Mouse (Mus musculus): ENCODE data around the gene Hrk.

Hrk gene

DNA sequence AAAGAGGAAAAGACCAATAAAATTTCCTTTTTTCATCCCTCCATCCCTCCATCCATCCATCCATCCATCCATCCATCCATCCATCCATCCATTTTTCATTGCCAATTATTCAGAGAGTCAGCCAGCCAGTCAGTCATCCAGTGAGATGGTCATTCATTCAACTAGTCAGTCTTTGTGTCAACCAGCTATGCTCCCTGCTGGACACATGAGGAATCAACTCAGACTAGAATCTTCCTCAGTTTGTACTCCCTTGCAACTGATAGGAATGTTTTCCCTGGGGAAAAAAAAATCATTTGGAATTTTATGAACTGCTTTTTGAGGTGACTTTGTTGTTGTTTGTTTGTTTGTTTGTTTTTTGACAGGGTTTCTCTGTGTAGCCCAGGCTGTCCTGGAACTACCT lies 1.0 kb downstream of the Hrk start:
- DNase-seq (ENCODE audit: low spot score): no peak

DNA sequence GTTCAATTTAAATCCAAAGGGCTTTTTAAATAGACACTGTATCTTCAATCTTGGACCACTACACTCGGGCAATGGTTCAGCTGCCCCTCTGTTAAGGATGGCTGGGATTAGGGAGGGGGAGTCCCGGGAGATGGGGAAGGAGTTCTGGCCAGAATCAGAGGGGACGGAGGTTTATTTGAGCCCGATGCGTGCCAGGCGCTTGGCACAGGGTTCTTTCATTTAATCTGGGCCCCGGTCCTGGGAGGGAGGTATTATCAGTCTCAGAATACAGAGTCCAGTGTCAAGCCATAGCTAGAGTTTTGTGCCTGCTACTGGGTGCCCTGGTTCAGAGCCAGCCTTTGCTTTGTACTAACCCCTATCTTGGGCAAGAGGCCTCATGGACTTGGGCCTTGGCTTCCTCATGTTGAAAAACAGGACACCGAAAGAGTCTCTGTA lies 3.1 kb downstream of the Hrk start:
- no peak for DNase-seq (ENCODE audit: low spot score)

DNA sequence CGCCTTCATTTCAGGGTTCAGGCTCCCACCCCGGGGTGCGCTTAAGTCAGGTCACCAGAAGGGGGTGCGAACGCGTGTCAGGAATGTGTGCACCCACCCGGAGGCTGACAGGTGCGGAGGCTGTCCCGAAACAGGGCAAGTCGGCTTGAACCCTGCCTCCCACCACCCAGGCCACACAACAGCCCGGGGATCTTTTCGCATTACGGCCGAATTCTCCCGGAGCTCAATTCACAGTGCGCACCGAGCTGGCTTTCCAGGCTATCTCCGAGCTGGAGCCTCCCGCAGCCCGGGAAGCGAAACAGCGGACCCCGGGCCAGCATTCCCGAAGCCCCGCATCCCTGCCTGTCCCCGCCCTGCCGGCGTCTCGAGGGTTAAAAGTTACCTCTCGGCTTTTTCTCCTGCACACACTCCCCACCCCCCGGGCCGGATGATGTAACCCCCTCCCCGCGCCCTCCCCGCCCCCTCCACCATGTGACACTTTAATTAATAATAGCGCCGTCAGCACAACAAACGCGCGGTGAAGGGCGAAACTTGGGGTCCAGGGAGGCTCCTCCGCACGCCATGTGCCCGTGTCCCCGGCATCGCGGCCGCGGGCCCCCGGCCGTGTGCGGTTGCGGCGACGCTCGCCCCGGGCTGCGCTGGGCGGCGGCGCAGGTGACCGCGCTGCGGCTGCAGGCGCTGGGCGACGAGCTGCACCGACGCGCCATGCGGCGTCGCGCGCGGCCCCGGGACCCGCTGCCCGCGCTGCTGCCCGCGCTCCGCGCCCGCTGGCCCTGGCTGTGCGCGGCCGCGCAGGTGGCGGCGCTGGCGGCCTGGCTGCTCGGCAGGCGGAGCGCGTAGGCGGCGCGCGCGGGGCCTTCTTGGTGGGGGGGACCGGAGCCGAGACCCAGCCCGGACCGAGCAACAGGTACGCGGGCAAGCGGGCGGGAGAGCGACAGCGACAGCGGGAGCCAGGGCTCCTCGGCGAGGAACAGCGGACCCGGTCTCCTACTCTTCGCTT lies 5.1 kb downstream of the Hrk start:
- DNase-seq (ENCODE audit: low spot score): no peak

- DNase-seq (ENCODE audit: low spot score): no peak
Measured at GRCm38 (mm10) chr5:118170888-118171529, 6.6 kb downstream of the Hrk start.

DNA sequence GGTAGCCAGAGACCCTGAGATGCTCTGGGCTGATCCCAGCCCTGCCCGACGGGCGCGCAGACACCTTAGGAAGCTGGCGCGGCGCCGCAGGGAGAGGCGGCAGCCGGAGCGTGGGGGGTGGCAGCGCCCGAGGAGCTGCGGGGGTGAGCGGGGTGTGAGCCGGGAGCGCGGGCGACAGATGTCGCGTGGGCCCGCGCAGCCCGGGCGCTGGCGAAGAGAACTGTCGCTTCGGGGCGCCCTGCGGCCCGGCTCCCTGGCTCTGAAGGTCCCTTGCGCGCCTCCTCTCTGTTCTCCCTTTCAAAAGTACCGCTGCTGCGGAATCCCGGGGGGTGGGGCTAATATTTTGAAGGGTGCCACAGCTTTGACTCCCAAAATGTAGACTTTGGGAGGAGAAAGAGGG lies 7.2 kb downstream of the Hrk start:
- peak; percentile 47 for DNase-seq (ENCODE audit: low spot score)

GRCm38 (mm10) chr5:118172078-118172723 lies 7.8 kb downstream of the Hrk start:
- DNase-seq (ENCODE audit: low spot score): no peak

GRCm38 (mm10) chr5:118174310-118175009 lies 10.0 kb downstream of the Hrk start:
- no peak for DNase-seq (ENCODE audit: low spot score)

DNA sequence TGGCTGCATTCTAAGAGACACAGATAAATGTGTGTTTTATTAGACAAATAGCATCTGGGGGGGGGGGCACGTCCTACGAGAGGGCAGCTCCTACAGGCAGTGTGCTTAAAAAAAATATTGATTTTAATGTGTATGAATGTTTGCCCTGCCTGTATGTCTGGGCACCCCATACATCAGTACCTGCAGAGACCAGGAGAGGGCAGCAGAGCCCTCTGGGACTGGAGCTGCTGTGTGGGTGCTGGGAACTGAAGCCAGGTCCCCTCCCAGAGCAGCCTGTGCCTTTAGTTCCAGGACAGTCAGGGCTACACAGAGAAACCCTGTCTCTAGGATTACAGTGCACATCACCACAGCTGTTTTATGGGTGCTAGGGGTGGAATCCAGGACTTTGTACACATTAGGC lies 10.7 kb downstream of the Hrk start:
- DNase-seq (ENCODE audit: low spot score): no peak

DNA sequence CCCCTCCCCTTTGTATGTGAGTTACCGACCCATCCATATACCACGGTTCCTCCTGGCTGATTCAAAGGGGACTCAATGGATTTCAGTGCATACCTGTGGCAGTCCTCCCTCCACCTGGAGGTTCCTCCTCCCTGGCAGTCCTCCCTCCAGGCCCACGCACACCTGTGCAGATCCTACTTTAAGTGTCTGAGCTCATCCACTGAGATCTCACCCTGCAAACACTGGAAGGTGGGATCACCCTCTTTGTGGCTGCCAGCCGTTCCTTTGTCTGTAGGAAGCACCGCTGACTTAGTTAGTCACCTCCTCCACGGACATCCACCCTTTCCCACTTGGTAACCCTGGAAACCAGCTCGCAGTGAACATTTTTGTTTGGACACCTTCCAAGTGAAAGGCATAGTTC lies 13.2 kb downstream of the Hrk start:
- no peak for DNase-seq (ENCODE audit: low spot score)

GRCm38 (mm10) chr5:118186903-118187633 lies 22.6 kb downstream of the Hrk start:
- DNase-seq (ENCODE audit: low spot score): no peak

- DNase-seq (ENCODE audit: low spot score): no peak
Measured at GRCm38 (mm10) chr5:118188356-118188755, 23.9 kb downstream of the Hrk start.

DNA sequence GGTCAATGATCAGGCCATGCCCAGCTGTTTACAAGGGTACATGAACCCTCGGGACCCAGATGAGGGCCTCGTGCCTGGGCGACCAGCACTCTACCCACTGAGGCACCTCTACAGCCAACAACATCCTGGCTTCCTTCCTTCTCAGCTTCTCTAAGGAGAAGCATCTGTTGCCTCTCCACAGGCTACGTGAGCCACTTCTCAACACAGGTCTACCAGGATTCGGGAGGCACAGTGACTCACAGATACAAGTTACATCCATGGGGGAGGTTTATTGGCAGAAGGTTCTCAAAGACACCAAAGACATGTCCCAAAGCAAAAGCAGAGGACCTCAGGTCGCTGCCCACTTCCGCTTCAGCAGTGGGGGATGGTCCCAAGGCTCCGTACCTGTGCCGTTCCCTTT lies 26.0 kb downstream of the Hrk start:
- no peak for DNase-seq (ENCODE audit: low spot score)

DNA sequence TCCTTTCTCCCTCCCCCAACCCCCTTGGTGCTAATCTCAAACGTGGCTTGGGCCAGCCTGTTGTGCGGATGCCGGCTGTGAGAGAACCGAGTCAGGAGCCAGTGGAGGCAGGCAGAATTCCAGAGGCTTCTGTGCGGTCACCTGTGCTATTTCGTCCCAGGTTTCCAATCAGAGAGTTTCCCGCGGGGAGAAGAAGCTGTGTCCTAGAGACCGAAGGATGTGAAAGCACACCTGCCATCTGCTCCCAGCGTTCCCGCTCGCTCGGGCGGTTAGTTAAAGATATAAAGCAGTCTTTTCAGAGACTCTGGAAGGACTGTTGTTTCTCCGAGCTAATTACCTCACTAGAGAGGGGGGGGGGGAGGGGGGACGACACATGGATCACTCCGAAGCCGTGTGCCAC lies 27.8 kb downstream of the Hrk start:
- DNase-seq (ENCODE audit: low spot score): no peak

- DNase-seq (ENCODE audit: low spot score): no peak
Measured at GRCm38 (mm10) chr5:118197421-118197820, 33.0 kb downstream of the Hrk start.

DNA sequence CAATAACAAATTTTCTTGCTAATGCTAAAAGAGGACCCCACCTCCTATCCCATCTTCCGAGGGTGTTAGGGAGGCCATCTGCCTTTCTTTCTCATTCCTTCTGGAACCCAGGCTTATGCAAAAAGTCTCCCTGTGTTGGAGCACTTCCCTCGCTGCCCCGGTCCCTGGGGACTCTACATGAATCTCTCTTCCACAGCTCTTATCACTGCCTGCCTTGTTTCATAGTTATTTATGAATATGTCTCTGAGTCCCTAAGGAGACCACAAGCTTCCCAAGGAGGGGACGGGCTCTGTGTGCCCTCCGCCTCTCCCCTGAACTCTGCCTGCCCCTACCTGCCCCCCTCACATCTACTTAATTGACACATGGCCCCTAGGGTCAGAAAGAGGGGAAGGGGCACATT lies 35.2 kb downstream of the Hrk start:
- DNase-seq (ENCODE audit: low spot score): no peak

- no peak for DNase-seq (ENCODE audit: low spot score)
Measured at GRCm38 (mm10) chr5:118204675-118205440, 40.4 kb downstream of the Hrk start.

GRCm38 (mm10) chr5:118205852-118206251 lies 41.4 kb downstream of the Hrk start:
- DNase-seq (ENCODE audit: low spot score): no peak

- DNase-seq (ENCODE audit: low spot score): no peak
Measured at GRCm38 (mm10) chr5:118214012-118214411, 49.6 kb downstream of the Hrk start.

GRCm38 (mm10) chr5:118214418-118215154 lies 50.1 kb downstream of the Hrk start:
- DNase-seq (ENCODE audit: low spot score): peak; percentile 77

DNA sequence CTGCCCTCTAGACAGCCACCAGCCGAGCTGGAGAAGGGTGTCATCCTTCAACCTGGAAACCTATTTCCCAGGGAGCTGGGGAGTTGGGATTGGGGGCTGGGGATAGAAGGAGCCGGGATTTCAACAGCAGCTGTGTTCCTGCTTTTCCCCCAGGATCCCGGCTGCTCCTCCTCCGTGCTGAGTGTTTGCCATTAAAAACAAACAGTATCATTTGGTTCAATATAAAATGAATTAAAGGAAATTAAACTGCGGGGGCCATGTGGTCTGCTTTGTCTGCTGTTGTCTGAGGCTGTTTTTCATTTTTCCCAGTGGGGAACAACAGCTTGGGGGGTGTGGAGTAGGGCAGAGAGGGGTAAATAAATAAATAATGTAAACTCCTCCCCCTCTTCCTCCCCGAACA lies 53.0 kb downstream of the Hrk start:
- no peak for DNase-seq (ENCODE audit: low spot score)

All from left cerebral cortex, adult 11 months (tissue).